Mouse (Mus musculus) brain, embryonic 14.5 days (tissue): Measurements from ENCODE around the gene Mafg.

Experiments
- CTCF ChIP-seq: fragments of 200-500 bp; IDR thresholded peaks from 2 replicates; pipeline ENCODE4 v1.5.1; 2012; ENCODE audit warnings: inconsistent platforms, mild to moderate bottlenecking, moderate library complexity, borderline replicate concordance; ENCODE audit not compliant: insufficient read depth, insufficient read length; ENCODE audit errors: extremely low read depth
- POLR2A ChIP-seq: fragments of 200-500 bp; IDR thresholded peaks from 2 replicates; pipeline ENCODE4 v1.6.1; 2012; ENCODE audit warnings: mild to moderate bottlenecking, inconsistent platforms, borderline replicate concordance; ENCODE audit not compliant: poor library complexity, insufficient read depth, insufficient read length, severe bottlenecking; ENCODE audit errors: extremely low read depth

GRCm38 (mm10) chr11:120609250-120609649 is 24.1 kb downstream of the Mafg start:
- TF ChIP-seq CTCF (no peak), POLR2A (no peak)
